Mouse (Mus musculus) naive thymus-derived CD4-positive, alpha-beta T cell, adult 2 months (primary cell): ENCODE data around the gene Tamm41.
A peak's percentile ranks its signal among the peaks of the same experiment; 100 is the strongest.

Source experiments
- DNase-seq: peaks from one replicate; pipeline ENCODE4 v3.0.0-alpha.2; 2011; ENCODE audit warnings: low read depth

Gene Tamm41

DNA sequence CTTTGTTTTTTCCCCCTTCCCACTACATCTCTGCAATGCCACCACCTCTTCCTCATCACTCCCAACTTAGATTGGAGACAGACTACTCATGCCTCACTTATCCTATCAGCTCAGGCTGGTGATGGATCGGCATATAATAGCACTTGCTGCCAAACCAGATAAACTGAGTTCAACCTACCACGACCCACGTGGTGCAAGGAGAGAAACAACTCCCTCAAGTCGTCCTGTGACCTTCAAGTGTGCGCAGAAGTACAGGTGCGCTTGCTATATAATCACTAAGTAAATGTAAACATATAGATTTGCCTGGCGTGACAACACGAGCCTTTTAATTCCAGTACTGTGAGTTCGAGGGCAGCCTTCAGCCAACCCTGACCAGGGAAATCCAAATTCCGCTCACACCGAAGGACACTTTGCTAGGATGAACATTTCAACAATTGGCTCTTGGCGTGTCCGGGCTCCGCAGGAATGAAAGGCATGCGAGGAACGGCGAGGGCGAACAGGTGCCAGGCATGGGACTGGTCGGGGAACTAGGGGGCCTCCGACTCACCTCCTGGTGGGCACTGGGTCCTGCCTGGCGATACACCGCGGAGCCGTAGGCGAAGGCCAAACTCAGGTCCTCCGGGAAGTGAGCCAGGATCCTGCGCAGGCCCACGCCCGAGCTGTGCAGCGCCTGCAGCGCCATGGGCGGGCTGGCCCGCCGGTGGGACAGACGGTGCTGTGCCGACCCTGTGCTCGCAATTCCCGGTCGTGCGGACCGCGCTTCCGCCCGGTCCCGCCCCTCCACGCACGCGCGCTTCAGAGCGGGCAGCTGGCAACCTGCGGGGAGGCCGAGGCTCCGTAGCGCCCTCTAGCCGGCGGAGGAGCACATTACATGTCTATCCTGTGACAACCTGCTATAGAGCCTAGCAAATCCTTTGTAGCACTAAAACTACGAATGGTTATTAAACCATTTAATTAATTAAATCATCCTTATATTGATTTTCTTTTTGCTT lies at the start of gene Tamm41:
Tamm41 (minus strand) TSS at position 774 of the 992 bp plus-strand sequence.
- peak; percentile 92 for DNase-seq

DNA sequence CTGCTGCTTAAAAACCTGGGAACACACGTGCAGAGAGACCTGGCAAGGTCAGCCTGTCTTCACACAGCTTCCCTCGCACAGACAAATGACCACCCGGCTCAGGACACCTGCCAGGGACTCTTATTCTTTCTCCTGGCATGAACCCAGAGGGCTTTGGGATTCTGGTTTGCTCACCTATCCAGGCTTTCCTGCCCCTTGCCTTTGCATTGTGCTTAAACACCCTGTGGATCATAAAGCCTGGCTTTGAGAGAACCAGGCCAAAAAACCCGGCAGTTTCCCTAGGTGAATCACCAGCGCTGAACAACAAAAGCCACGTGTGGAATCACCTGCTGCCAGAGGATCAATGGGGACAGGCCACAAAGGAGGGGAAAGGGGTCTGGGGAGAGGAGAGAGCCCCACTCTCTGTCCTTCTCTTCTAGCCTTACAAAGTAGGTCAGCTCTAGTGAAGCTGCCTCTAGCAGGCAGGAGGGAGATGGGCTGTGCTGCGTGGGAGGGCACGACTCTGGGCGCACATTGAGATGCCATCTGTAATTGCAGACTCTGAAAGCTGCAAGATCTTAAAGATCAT lies 47.7 kb upstream of the Tamm41 start:
- DNase-seq, result no peak

- DNase-seq, result no peak
Observed at GRCm38 (mm10) chr6:115076781-115077575, 39.3 kb upstream of the Tamm41 start.

- DNase-seq, result no peak
Observed at GRCm38 (mm10) chr6:115072024-115072423, 34.3 kb upstream of the Tamm41 start.

GRCm38 (mm10) chr6:115065411-115066241 lies 27.9 kb upstream of the Tamm41 start:
- DNase-seq, result peak; percentile 56

- no peak for DNase-seq
Observed at GRCm38 (mm10) chr6:115062605-115063350, 25.1 kb upstream of the Tamm41 start.

GRCm38 (mm10) chr6:115059227-115059626 lies 21.6 kb upstream of the Tamm41 start:
- no peak for DNase-seq

GRCm38 (mm10) chr6:115056699-115057098 lies 19.0 kb upstream of the Tamm41 start:
- DNase-seq, result no peak

DNA sequence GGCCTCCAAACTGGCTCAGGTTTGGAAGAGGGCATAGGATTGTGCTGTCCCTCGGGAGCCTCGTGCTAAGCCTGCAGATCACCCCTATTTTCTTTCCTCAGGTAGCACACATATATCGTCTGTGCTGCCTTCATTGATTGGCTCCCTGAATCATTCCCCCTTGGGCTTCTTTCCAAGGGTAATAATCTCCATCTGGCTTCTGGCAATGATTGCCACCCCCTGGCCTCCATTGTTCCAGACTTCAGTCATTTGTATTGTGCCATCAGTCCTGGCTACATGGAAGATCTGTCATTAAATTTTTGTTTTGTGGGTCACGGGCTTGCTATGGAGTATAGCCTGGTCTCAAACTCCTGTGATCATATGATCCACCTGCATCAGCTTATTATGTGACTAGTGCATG lies 17.8 kb upstream of the Tamm41 start:
- no peak for DNase-seq

DNA sequence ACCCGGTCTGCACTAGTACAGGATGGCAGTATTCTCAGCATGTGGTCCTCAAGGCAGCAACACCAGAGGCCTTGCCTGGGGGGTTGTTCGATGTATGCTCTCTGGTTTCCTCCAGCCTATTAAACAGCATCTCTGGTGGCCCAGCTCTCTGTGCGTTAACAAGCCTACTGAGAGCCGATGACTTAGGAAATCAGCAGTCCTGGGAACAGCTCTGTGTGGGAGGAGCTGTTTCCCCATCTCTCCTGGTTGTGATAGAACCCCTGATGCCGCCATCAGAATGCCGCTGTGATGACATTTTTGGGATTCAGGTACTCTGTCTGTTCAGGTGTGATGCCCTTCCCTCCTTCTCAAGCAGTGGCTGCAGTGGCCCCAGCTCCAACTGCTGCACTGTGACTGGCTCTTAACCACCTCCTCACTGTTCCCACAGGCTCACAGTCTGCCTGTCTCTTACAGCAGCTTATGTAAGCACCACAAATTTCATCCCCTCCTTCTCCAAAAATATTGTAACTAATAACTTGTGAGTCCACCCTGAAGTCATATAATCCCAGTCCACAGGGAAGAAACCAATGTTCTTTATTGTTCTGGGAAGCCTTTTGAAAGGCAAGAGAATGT lies 14.0 kb upstream of the Tamm41 start:
- no peak for DNase-seq

GRCm38 (mm10) chr6:115049015-115049414 lies 11.3 kb upstream of the Tamm41 start:
- DNase-seq, result no peak

DNA sequence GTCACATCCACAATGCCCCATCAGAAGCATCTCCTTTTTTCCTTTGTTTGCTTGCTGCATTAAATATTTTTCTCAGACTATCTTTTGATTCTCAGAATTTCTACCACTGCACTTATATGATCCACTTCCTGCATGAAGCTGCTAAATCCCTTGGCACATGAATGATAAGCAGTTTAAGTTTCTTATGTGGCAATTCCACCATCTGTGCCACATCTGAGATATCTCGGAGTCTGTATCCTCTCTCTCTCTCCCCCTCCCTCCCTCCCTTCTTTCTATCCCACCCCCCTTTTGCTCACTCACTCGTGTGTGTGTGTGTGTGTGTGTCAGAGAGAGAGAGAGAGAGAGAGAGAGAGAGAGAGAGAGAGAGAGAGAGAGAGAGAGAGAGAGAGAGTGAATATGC lies 10.1 kb upstream of the Tamm41 start:
- DNase-seq, result no peak

DNA sequence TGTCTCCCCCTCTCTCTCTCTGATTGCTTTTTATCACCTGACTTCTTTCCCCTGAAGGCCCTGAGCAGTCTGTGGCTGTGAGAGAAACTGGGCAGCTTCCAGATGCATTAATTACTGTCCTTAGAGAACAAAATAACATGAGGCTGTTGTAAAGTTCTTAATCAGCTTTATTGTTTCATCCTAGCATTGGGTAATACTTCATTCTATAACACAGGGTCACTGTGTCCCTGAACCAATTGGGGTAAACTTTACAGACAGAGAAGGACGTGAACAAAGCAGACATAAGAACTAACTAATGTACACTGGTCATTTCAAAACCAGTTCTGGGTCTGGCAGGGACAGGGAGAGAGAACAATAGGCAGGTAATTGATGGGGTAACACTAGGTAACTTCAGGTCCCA lies 8.4 kb upstream of the Tamm41 start:
- no peak for DNase-seq

DNA sequence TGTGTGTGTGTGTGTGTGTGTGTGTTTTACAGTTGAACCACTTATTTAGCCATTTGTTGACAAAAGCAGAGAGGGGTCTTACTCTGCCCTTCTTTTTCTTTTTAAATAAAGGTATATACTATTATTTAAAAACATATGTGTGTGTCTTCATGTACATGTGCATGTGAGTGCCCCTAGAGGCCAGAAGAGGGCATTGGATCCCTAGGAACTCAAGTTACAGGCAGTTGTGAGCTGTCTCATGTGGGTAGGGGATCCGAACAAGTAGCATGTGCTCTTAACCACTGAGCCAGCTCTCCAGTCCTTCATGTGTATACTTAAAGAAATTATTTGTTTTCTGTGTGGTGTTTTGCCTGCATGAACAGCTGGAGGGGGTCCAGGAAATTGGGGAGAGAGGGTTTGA lies 7.0 kb upstream of the Tamm41 start:
- peak; percentile 16 for DNase-seq

DNA sequence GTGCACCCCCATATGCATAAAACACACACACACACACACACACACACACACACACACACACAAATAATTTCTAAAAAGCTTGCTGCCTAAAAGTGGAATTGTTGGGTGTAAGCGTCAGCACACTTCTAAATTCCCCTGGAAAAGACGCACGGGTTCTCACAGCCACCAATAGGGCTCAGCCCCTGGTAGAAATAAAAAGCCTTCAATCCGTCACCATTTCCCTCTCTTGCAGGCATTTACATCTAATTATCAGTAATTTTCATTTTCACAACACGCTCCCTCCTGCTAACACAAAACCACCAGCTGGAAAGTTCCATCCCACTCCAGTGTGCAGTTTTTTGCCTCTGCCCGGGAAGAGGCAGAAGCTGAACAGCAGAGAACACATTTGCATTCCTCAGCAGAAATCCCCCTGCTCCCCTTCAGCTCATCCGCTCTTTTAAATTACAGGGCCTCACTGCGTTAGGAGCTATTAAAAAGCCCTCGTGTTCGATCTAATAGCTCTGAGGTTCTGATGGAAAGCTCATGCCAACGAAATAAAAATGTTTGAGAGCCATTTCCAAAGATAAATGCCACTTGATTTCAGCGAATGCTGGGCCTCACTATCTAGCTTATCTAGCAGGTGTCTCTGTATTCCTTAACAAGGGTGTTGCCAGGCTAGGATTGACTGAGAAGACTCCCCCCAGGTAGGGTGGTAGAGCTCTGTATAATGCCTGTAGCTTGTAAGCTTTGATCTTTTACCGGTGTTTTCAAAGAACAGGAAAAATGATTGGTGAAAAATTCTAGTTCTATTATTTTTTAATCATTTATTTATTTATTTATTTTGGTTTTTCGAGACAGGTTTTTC lies 6.2 kb upstream of the Tamm41 start:
- DNase-seq, result no peak

DNA sequence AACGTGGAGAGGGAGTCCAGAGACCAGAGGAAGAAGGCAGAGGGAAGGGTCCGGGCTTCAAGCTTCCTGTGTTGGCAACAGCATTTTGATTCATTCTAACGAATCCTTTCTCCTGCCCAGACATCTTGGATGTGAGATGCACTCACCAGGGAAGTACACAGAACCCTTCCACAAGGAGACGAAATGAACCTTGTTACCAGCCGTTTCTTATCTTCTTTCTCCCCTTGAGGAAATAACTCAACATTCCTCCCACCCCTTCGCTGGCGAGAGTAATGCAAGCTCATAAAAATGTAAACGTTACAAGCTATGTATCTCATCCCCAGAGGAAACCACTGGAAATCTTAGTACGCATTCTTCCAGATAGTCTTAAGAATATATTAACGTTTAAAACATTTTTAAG lies 4.9 kb upstream of the Tamm41 start:
- no peak for DNase-seq

- DNase-seq, result no peak
Observed at GRCm38 (mm10) chr6:115033441-115033840, 4.2 kb downstream of the Tamm41 start.

GRCm38 (mm10) chr6:115030098-115030497 lies 7.6 kb downstream of the Tamm41 start:
- no peak for DNase-seq

DNA sequence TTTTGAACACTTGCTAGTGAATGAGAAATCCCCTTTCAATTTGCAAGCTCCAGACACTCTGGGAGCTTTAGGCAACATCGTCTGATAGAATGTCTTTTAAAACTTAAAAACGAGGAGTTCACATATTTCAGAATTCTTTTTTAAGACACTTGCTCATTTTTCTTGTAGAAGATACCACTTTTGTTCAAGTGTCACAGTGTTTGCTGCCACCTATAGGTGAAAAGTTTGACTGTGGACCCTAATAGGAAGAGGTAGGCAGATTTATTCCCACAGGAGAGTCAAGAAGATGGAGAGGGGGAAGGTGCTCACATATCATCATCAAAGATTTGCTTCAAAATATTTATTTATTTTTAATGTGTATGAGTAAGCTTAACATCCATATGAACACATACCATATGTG lies 8.4 kb downstream of the Tamm41 start:
- DNase-seq, result peak; percentile 37
